ENCODE assay signal across 12 mouse cellular contexts in the genomic region with DNA sequence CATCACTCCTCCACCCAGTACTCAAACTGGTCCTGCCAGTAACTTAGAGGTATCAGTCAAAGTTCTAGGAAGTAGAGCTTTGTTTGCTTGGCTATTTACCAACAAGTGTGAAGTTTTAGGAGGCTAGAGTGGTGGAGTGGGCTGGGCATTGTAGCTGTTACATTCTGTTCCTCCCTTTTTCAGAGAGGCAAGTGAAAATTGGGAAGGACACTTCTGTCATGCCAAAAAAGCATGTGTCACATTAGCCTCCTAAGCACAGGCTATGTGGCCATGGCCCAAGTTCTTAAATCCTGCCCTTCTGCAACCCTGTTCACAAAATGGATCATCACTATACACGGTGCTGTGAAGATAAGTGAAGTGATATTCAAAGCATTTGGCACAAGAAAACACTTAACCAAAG. TPM values are rescaled to one million over a fixed set of nuclear protein-coding genes. Genes with fewer than 3 reads are reported as not detected.
DNase-seq lines count a peak whose midpoint lies in the region; ATAC-seq and TF ChIP-seq lines count a peak whose summit lies in the region.
"Had no signal": no experiment of that assay in that cellular context is flagged by ENCODE, and none has a peak within 500 bp of the region (broad histone marks: within the 10 kb centered on the region; RNA-seq: fewer than 3 reads in every experiment).

No protein-coding gene starts in this region.

- peaks cover 17% of the 10 kb centered on the region for H3K4me1 ChIP-seq in hindbrain, embryonic 10.5 days (replicated peaks)
- peaks cover 5% of the 10 kb centered on the region for H3K4me1 ChIP-seq in hindbrain, embryonic 11.5 days (replicated peaks; ENCODE audit: control insufficient read depth, insufficient read depth, low read length)
- H3K4me1 ChIP-seq in brown adipose tissue, adult 24 weeks (ENCODE audit: control insufficient read depth, insufficient read depth, insufficient read length, low read length) = peaks cover 9% of the 10 kb centered on the region
- H3K4me1 ChIP-seq in lung, postnatal 0 days (ENCODE audit: insufficient read depth, low read depth, low read length) = peaks cover 13% of the 10 kb centered on the region; the same call in 1 of the 2 replicates
- H3K4me1 ChIP-seq in liver, embryonic 11.5 days (replicated peaks; ENCODE audit: control insufficient read depth, insufficient read depth, low read length) = peaks cover 14% of the 10 kb centered on the region

- no peak for DNase-seq in hindbrain, embryonic 10.5 days (ENCODE audit: low spot score)
- DNase-seq in hindbrain, embryonic 11.5 days (ENCODE audit: low spot score) = no peak
- peak; percentile 46 to 57 for DNase-seq in cerebellum, postnatal 14 days
- DNase-seq in lung, postnatal 0 days (ENCODE audit: low spot score) = peak; percentile 51
- DNase-seq in liver, embryonic 11.5 days (ENCODE audit: low spot score) = no peak
- DNase-seq: kidney, adult 8-10 months; thymus, postnatal 14 days had no signal

- H3K27me3 ChIP-seq in hindbrain, embryonic 10.5 days (ENCODE audit: insufficient read depth, poor library complexity, severe bottlenecking) = no peaks in the 10 kb centered on the region
- no peaks in the 10 kb centered on the region for H3K27me3 ChIP-seq in hindbrain, embryonic 11.5 days (ENCODE audit: control insufficient read depth, insufficient read depth, low read length)
- no peaks in the 10 kb centered on the region for H3K27me3 ChIP-seq in lung, postnatal 0 days (replicated peaks; ENCODE audit: insufficient read depth, low read length)
- H3K27me3 ChIP-seq in liver, embryonic 11.5 days (replicated peaks; ENCODE audit: control insufficient read depth, insufficient read depth, low read length) = no peaks in the 10 kb centered on the region
- H3K27me3 ChIP-seq: neural tube, embryonic 13.5 days had no signal

- H3K36me3 ChIP-seq in hindbrain, embryonic 10.5 days = peaks cover 45% of the 10 kb centered on the region
- H3K36me3 ChIP-seq in hindbrain, embryonic 11.5 days (ENCODE audit: control insufficient read depth, insufficient read depth, low read length) = no peaks in the 10 kb centered on the region
- 0 out of 2 replicates have a peak, but pooled peaks cover 14% of the 10 kb centered on the region for H3K36me3 ChIP-seq in lung, postnatal 0 days (ENCODE audit: insufficient read depth, low read length)
- 0 out of 2 replicates have a peak, but pooled peaks cover 4% of the 10 kb centered on the region for H3K36me3 ChIP-seq in liver, embryonic 11.5 days (ENCODE audit: control insufficient read depth, insufficient read depth, low read length)

- TF ChIP-seq CTCF in lung, postnatal 0 days (IDR thresholded peaks at IDR 0.05) = no peak

- WGBS in hindbrain, embryonic 10.5 days = 88% methylated on average over 1 of the region's 1 CpGs
- 92% methylated on average over 1 of the region's 1 CpGs for WGBS in hindbrain, embryonic 11.5 days
- WGBS in lung, postnatal 0 days = 13% methylated on average over 1 of the region's 1 CpGs
- WGBS in liver, embryonic 11.5 days = 68% methylated on average over 1 of the region's 1 CpGs

- TF ChIP-seq EP300 in lung, postnatal 0 days (IDR thresholded peaks at IDR 0.05) = 0 out of 2 replicates have a peak, but pooled peaks have one; percentile 8

- no peak overlapping the region for H3K9ac ChIP-seq in hindbrain, embryonic 11.5 days (ENCODE audit: low read depth, low read length)
- no peak overlapping the region for H3K9ac ChIP-seq in lung, postnatal 0 days (replicated peaks; ENCODE audit: low read depth)
- no peak overlapping the region for H3K9ac ChIP-seq in liver, embryonic 11.5 days (ENCODE audit: low read depth, low read length)

- ATAC-seq in hindbrain, embryonic 11.5 days (ENCODE audit: low FRiP score) = no peak
- peak; percentile 35 for ATAC-seq in lung, postnatal 0 days
- ATAC-seq in liver, embryonic 11.5 days (replicated peaks; ENCODE audit: low FRiP score) = no peak
- no peak for ATAC-seq in megakaryocyte progenitor cell, adult 5-6 weeks (replicated peaks; ENCODE audit: poor library complexity)
- ATAC-seq: activated CD4-positive, CD25-positive, alpha-beta regulatory T cell, adult 4 months had no signal

- no peak overlapping the region for H3K4me2 ChIP-seq in hindbrain, embryonic 11.5 days (replicated peaks; ENCODE audit: low read depth, low read length)
- H3K4me2 ChIP-seq in lung, postnatal 0 days (replicated peaks; ENCODE audit: low read depth, low read length) = no peak overlapping the region
- no peak overlapping the region for H3K4me2 ChIP-seq in liver, embryonic 11.5 days
- H3K4me2 ChIP-seq: neural tube, embryonic 13.5 days had no signal

- peak overlapping the region; percentile 72; the same call in 1 of the 2 replicates for H3K27ac ChIP-seq in hindbrain, embryonic 10.5 days
- H3K27ac ChIP-seq in hindbrain, embryonic 11.5 days (ENCODE audit: low read depth, low read length) = no peak overlapping the region
- H3K27ac ChIP-seq in brown adipose tissue, adult 24 weeks (replicated peaks; ENCODE audit: low read depth, low read length) = peak overlapping the region; percentile 5; the same call in 1 of the 2 replicates
- peak overlapping the region; percentile 52; the same call in 1 of the 2 replicates for H3K27ac ChIP-seq in lung, postnatal 0 days (ENCODE audit: low read length)
- H3K27ac ChIP-seq in liver, embryonic 11.5 days (ENCODE audit: low read depth, low read length) = no peak overlapping the region; the same call in 1 of the 2 replicates
- H3K27ac ChIP-seq: macrophage had no signal

- H3K4me3 ChIP-seq in hindbrain, embryonic 10.5 days = no peak overlapping the region
- no peak overlapping the region for H3K4me3 ChIP-seq in hindbrain, embryonic 11.5 days (ENCODE audit: low read depth, low read length)
- no peak overlapping the region for H3K4me3 ChIP-seq in brown adipose tissue, adult 24 weeks (ENCODE audit: insufficient read depth, low read depth, low read length)
- H3K4me3 ChIP-seq in lung, postnatal 0 days (ENCODE audit: low read depth, low read length) = no peak overlapping the region
- no peak overlapping the region for H3K4me3 ChIP-seq in liver, embryonic 11.5 days (ENCODE audit: low read depth, low read length)
- H3K4me3 ChIP-seq: neural tube, embryonic 13.5 days had no signal

- no peaks in the 10 kb centered on the region for H3K9me3 ChIP-seq in hindbrain, embryonic 10.5 days
- H3K9me3 ChIP-seq in hindbrain, embryonic 11.5 days (ENCODE audit: control insufficient read depth, low read length) = no peaks in the 10 kb centered on the region
- no peaks in the 10 kb centered on the region for H3K9me3 ChIP-seq in lung, postnatal 0 days (ENCODE audit: low read length)
- no peaks in the 10 kb centered on the region for H3K9me3 ChIP-seq in liver, embryonic 11.5 days (ENCODE audit: control insufficient read depth, low read length)
- H3K9me3 ChIP-seq: neural tube, embryonic 13.5 days had no signal

RNA-seq across cellular contexts. Expression of a gene that starts 34.4 kb away (rescaled TPM):
- polyA plus RNA-seq in hindbrain, embryonic 10.5 days (2016; fragmentation: Nextera tagmentation; extraction: Ambion mirVana) = 8.3 and 8.8 TPM in 2 replicates
- 5.6 and 7.2 TPM in 2 replicates for polyA plus RNA-seq in hindbrain, embryonic 11.5 days (2014; fragmentation: Nextera tagmentation; extraction: Ambion mirVana)
- 3.6 and 6.6 TPM in 2 replicates for polyA plus RNA-seq in brown adipose tissue, adult 24 weeks (2012; ENCODE audit: insufficient read depth, insufficient read length, missing spikeins)
- 30.6 and 31.7 TPM in 2 replicates for polyA plus RNA-seq in lung, postnatal 0 days (2015; fragmentation: Nextera tagmentation; extraction: Ambion mirVana)
- polyA plus RNA-seq in liver, embryonic 11.5 days (2014; fragmentation: Nextera tagmentation; extraction: Ambion mirVana) = 5.2 and 6.6 TPM in 2 replicates
- 11.2 and 11.6 TPM in 2 replicates for total RNA-seq in megakaryocyte progenitor cell, adult 5-6 weeks (2015)
- total RNA-seq in megakaryocyte progenitor cell, adult 5-6 weeks (2017) = 1.5 and 4.3 TPM in 2 replicates

Comparison
In these comparisons a context has a peak if more than half of its experiments do, and no peak if none do; other contexts are left out.
1. H3K27ac ChIP-seq: peak in hindbrain, embryonic 10.5 days (single experiment), brown adipose tissue, adult 24 weeks (single experiment) and lung, postnatal 0 days (single experiment); none in hindbrain, embryonic 11.5 days (single experiment) and liver, embryonic 11.5 days (single experiment).
2. DNase-seq: peak in cerebellum, postnatal 14 days (2 of 2) and lung, postnatal 0 days (single experiment); none in hindbrain, embryonic 10.5 days (single experiment), hindbrain, embryonic 11.5 days (single experiment) and liver, embryonic 11.5 days (single experiment).